Mouse (Mus musculus) liver, adult 2 months (tissue): ENCODE data around the gene Kif2a.

Experiments
- CTCF ChIP-seq: fragments of 200-500 bp; IDR thresholded peaks from 2 replicates; pipeline ENCODE4 v1.5.1; 2011; ENCODE audit warnings: low read depth, low read length, control low read depth
- POLR2A ChIP-seq: fragments of 200-500 bp; IDR thresholded peaks from 2 replicates; pipeline ENCODE4 v1.6.1; 2011; ENCODE audit warnings: low read length, control low read depth; ENCODE audit not compliant: insufficient read depth; ENCODE audit errors: extremely low read depth

DNA sequence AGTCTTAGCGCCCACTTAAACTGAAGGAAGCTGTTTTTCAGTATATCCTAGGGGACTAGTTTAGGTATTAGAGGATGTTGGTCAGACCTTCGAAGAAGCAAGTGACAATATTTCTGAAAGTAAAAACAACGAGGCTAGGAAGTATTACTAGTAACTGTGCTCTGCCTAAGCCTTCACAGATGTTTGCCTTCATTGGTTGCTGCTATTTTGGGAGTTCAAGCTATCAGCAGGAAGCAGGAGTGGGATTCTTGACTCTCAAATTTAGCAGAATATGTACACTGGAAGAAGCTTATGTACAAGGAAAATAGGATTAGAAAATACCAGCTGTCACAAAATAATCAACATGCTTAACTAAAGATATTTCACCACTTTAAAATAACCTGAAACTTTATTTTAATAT, 29.4 kb upstream of the Kif2a start:
- TF ChIP-seq CTCF (no peak), POLR2A (no peak)
